Mouse (Mus musculus): ENCODE measurements around the gene Hoxd8. TPM values are rescaled to one million over a fixed set of nuclear protein-coding genes. Genes with fewer than 3 reads are reported as not detected.

Gene Hoxd8
- total RNA-seq, 2 experiments from 2014 or later: 0.22 to 0.76 TPM

DNA sequence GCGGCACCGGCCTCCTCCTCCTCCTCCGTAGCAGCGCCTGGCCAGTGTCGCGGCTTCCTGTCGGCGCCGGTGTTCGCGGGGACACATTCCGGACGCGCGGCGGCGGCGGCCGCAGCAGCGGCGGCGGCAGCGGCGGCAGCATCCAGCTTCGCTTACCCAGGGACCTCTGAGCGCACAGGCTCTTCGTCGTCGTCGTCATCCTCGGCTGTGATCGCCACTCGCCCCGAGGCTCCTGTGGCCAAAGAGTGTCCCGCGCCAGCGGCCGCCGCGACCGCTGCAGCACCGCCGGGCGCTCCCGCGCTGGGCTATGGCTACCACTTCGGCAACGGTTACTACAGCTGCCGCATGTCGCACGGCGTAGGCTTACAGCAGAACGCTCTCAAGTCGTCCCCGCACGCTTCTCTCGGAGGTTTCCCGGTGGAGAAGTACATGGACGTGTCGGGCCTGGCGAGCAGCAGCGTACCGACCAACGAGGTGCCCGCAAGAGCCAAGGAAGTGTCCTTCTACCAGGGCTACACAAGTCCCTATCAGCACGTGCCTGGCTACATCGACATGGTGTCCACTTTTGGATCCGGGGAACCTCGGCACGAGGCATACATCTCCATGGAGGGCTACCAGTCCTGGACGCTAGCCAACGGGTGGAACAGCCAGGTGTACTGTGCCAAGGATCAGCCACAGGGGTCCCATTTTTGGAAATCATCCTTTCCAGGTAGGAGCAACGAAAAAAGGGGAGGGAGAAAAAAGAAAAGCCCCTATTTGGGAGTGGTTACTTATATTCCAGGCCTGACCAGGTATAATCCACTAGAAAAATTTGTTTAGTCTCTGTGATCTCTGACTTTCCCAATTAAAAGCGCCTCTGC is 35.8 kb upstream of the Hoxd8 start:
- no peak for DNase-seq

DNA sequence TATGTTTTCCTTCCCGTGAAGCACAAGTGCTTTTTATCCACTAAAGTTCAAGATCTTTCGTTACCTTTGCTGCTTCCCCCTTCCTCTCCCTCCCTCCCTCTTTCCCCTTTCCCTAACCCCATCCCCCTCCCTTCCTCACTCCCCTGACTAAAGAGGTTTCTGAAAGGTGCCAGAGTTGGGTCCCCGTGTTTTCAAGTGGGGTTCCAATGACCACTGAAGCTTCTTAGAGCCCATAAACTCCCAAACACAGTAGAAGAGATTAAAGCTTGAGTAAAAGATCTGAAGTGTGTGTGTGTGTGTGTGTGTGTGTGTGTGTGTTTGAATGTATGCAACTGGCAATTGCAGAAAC is 35.2 kb upstream of the Hoxd8 start:
- intact Hi-C loops (cut with DNase I): no loop called here
- no peak for DNase-seq

More for the DNA sequence above, 35.8 kb upstream of the Hoxd8 start:
- intact Hi-C loops (cut with DNase I): no loop called here

DNA sequence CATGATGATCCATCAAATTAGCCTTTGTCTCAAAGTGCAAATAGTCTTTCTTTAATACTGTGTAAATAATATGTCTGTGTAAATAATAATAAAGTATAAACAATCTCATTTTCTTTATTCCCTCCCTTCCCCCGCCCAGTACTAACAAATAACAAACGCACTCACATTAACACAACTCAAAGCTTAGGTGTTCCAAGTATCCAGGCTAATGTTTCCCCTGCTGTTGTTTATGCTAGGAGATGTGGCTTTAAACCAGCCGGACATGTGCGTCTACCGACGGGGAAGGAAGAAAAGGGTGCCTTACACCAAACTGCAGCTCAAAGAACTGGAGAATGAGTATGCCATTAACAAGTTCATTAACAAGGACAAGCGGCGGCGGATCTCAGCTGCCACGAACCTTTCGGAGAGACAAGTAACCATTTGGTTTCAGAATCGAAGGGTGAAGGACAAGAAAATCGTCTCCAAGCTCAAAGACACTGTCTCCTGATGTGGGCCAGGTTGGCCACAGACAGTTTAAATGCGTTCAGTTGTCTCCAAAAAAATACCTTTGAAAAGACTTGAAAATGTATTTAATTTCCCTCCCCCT is 34.7 kb upstream of the Hoxd8 start:
- no peak for DNase-seq
- intact Hi-C loops (cut with DNase I): no loop called here

DNA sequence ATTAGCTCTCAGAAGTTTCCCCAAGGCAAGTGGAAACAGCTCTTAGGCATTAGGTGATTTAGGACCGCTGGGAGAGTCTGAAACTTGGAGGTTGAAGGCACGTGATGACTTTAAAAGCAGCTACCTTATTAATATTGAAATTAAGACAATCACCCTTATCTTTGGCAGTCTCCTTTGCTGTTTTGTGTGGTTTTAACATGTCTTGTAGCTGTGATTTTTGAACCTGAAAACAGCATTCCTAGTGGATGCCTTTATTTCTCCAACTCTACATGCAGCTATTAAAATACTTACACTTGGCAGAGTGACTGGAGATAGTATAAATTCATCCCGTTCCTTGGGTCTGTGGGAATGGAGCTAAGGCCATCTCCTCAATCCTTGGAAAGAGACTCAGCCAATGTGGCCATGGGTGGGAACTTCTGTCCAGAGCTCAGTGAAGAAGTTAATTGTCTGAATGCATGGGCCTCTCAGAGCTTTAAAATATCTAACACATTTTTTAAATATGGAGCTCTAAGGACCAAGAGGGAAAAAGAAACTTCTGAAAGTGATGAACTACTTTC is 33.7 kb upstream of the Hoxd8 start:
- intact Hi-C loops (cut with DNase I): no loop called here
- DNase-seq: no peak

- intact Hi-C loops (cut with DNase I): no loop called here
- DNase-seq: no peak
Observed at GRCm38 (mm10) chr2:74671847-74672246, 32.6 kb upstream of the Hoxd8 start.

DNA sequence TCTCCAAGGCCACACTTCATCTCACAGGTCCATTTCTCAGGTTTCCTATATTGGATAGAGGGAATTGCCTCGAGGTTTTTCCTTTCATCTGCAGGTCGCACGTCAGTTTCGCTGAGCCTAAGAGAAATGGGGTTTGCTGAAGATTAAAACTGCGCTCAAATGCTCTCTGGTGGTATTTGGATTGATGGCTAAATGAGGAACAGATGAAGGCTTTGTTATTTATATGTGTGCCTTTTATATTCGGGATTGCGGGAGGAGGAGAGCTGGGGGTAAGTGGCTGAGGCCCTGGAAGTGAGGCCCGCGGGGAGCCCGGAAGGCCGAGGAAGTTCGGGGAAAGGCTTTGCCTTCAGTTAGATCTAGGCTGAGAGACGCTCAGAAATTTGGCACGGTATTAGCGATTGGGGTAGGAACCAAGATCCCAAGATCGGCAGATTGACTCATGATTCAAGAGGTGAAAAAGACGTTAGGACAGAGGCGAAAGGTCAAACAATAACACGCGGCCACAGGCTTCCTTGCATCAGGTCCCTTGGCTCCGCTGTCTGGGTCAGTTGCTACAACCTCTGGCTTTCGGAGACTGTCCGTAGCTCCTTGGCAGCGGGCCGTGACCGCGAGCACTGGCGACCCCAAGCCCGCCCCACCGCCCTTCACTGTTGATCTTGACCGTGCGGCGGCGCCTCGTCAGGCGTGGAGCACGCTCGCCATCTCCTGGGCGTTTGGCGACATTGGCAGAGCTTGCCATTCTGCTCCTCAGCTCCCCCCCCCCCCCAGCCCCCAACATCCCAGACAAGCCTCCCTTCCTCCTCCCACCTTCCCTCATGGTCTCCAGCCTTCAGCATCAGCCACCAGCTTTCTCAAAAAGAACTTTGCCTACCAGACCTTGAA is 31.7 kb upstream of the Hoxd8 start:
- DNase-seq: peak; percentile 78
- intact Hi-C loops (cut with DNase I): no loop called here

GRCm38 (mm10) chr2:74673835-74674425 is 30.5 kb upstream of the Hoxd8 start:
- DNase-seq: no peak
- intact Hi-C loops (cut with DNase I): no loop called here

DNA sequence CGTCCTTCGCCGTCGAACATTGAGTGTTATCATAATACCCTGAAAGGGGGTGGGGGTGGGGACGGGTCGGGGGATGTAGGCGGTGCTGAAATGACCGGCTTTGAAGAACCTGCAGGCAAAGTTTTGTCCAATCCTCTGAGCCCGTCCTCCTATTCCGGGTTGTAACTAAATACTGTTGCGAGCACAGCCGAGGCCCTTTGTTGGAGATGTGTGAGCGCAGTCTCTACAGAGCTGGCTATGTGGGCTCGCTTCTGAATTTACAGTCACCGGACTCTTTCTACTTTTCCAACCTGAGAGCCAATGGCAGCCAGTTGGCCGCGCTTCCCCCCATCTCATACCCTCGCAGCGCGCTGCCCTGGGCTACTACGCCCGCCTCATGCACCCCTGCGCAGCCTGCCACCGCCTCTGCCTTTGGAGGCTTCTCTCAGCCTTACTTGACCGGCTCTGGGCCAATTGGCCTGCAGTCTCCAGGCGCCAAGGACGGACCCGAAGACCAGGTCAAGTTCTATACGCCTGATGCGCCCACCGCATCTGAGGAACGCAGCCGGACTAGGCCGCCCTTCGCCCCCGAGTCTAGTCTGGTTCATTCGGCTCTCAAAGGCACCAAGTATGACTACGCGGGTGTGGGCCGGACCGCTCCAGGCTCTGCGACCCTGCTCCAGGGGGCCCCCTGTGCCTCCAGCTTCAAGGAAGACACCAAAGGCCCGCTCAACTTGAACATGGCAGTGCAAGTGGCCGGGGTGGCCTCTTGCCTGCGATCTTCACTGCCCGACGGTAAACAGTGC is 29.3 kb upstream of the Hoxd8 start, which contains the start of gene Hoxd12:
Gene Hoxd12 (plus strand): TSS at position 133 of the 785 bp plus-strand sequence.
- no peak for DNase-seq
- intact Hi-C loops (cut with DNase I): no loop called here

DNA sequence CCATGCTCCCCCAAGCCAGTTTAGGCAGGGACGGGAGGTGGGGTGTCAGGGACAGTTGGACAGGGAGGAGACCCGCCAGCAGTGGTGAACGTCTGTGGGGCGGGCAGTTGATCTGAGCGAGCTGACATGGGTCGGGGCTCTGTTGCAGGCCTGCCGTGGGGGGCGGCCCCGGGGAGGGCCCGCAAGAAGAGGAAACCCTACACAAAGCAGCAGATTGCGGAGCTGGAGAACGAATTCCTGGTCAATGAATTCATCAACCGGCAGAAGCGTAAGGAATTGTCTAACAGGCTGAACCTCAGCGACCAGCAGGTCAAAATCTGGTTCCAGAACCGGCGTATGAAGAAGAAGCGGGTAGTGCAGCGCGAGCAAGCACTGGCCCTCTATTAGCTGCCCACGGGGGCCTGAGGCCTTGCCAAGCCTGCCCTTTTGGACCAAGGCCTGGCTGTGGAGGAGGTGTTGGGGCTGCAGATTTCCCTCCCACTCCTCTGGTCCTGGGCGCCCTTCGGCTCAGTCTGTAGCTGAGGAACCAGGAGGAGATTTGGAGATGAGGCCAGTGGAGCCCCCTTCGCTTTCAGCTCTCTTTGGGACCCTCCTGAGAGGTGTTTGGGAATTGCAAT is 28.6 kb upstream of the Hoxd8 start:
- intact Hi-C loops (cut with DNase I): no loop called here

GRCm38 (mm10) chr2:74676376-74677052 is 27.9 kb upstream of the Hoxd8 start:
- intact Hi-C loops (cut with DNase I): no loop called here
- DNase-seq: no peak

More for the DNA sequence above, 28.6 kb upstream of the Hoxd8 start:
- no peak for DNase-seq

DNA sequence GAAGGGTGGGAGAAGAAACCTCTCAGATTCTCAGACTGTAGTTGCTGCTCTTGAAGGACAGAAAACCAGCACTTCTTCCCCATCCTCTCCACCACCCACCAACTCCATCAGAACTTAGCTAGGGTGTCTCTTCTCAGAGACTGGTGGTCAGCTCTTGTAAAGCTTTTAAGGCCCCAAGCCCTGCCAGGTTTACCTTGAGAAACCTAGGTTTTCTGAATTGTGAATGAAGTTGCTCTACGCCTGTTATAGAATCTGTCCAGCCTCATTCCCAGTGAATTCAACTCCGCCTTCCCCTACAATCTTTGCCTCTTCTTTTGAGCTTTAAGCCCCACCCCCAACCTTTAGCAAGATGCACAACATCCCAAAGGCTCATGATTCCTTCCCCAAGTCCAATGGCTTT is 27.3 kb upstream of the Hoxd8 start:
- no peak for DNase-seq
- intact Hi-C loops (cut with DNase I): no loop called here

GRCm38 (mm10) chr2:74678891-74679595 is 25.4 kb upstream of the Hoxd8 start, which contains the start of gene Hoxd11:
Gene Hoxd11 (plus strand): TSS chr2:74679557.
- DNase-seq: no peak
- intact Hi-C loops (cut with DNase I): no loop called here

- intact Hi-C loops (cut with DNase I): no loop called here
- no peak for DNase-seq
Observed at GRCm38 (mm10) chr2:74679596-74679971, 24.8 kb upstream of the Hoxd8 start.

DNA sequence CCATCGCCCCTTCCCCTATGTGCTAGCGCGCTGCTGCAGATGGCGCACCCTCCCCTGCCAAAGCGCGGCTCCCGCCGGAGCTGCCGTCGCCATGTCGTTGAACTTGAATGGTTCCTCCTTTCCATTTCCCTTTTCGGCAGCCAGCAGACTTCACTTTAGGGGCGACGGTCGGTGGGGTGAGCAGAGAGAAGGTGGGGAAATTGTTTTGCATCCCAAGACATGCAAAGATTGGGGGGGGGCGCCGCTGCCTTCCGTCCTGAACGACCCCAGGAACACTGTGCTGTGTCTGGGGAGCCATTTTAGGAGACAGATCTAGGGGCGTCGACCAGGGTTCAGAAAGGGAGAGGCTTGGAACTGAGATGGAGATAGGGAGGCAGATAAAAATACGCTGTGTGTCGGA is 24.4 kb upstream of the Hoxd8 start:
- intact Hi-C loops (cut with DNase I): no loop called here
- DNase-seq: no peak

DNA sequence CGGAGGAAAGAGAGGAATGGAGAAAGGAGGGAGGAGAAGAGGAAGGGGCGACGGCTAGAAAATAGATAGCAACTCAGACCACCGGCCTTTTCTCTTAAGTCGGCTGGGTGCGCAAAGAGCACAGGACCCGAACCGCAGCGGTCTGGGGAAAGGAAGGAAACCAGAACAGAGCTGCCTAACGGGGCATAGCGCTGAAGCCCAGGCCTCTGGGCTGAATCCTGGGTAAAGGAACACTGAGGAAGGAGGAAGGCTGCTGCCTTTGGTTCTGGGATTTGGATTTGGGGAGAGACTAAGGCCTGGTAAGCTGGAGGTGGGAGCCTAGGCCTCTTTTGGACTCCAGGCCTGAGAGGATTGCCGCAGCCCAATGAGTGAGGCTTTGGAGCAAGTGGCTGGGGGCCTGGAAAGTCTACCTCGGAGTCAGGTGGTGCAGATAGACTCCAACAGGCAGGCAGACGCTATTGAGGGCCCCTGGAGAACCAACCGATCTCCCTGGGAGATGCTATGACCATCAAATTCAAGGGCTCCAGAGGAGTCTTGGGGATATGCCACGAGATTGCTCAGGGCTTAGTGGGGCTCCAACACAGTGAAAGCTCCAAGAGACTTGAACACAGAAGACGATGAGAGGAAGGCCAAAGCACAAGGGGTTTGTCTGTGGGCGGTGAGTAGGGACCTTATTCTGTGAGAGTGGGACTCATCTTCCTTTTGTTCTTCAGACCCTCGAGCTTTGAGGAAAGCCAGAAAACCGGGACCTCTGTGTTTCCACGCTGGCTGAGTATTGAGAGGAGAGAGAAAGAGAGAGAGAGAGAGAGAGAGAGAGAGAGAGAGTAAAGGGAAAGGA is 23.6 kb upstream of the Hoxd8 start:
- intact Hi-C loops (cut with DNase I): no loop called here

GRCm38 (mm10) chr2:74681594-74682531 is 22.6 kb upstream of the Hoxd8 start:
- no peak for DNase-seq
- intact Hi-C loops (cut with DNase I): no loop called here

More for the DNA sequence above, 23.6 kb upstream of the Hoxd8 start:
- no peak for DNase-seq

All from left cerebral cortex, postnatal 4 days (tissue).